Comparison of ENCODE assay signal across 25 mouse cellular contexts in the genomic region with DNA sequence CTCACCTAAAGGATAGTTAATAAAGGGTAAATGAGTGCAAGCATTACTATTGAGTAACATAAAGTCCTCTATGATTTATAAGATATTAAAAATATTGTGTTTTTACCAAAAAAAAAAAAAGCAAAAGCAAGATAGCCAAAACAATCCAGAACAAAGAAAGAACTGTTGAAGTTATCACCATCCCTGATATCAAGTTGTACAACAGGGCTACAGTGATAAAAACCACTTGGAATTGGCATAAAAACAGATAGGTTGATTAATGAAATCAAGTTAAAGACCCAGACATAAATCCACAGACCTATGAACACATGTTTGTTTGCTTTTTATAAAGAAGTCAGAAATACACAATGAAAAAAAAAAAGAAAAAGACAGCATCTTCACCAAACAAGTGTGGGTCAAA.
"Had no signal": no experiment of that assay in that cellular context is flagged by ENCODE, and none has a peak within 500 bp of the region (broad histone marks: within the 10 kb centered on the region; RNA-seq: fewer than 3 reads in every experiment).

No protein-coding gene starts in this region.

- DNase-seq: cerebellum, adult 9-10 months; cerebellum, adult 9-11 months; cerebellum, postnatal 10 days; cerebellum, postnatal 14 days; cerebellum, postnatal 25 days; cerebellum, postnatal 36 days; embryo, embryonic 11 days; forebrain, postnatal 0 days; gastrocnemius, adult 2 months; gastrocnemius, postnatal 10 days; gastrocnemius, postnatal 14 days; gastrocnemius, postnatal 25 days; gastrocnemius, postnatal 36 days; heart, adult 11 months; heart, adult 18-20 months; heart, adult 2 months had no signal

- H3K9me3 ChIP-seq: embryonic facial prominence, embryonic 10.5 days; embryonic facial prominence, embryonic 12.5 days; embryonic facial prominence, embryonic 13.5 days; embryonic facial prominence, embryonic 15.5 days; forebrain, embryonic 10.5 days; forebrain, embryonic 12.5 days; forebrain, embryonic 13.5 days; forebrain, embryonic 15.5 days had no signal

- H3K27ac ChIP-seq: embryonic facial prominence, embryonic 10.5 days; embryonic facial prominence, embryonic 12.5 days; embryonic facial prominence, embryonic 13.5 days; embryonic facial prominence, embryonic 15.5 days; forebrain, embryonic 10.5 days; forebrain, embryonic 12.5 days; forebrain, embryonic 13.5 days; forebrain, embryonic 15.5 days; gastrocnemius, adult 2 months; heart, adult 2 months had no signal

- H3K36me3 ChIP-seq: embryonic facial prominence, embryonic 10.5 days; embryonic facial prominence, embryonic 12.5 days; embryonic facial prominence, embryonic 13.5 days; embryonic facial prominence, embryonic 15.5 days; forebrain, embryonic 10.5 days; forebrain, embryonic 12.5 days; forebrain, embryonic 15.5 days had no signal

- H3K27me3 ChIP-seq: embryonic facial prominence, embryonic 12.5 days; embryonic facial prominence, embryonic 13.5 days; embryonic facial prominence, embryonic 15.5 days; forebrain, embryonic 12.5 days; forebrain, embryonic 13.5 days; forebrain, embryonic 15.5 days had no signal

- H3K4me3 ChIP-seq: embryonic facial prominence, embryonic 10.5 days; embryonic facial prominence, embryonic 12.5 days; embryonic facial prominence, embryonic 13.5 days; embryonic facial prominence, embryonic 15.5 days; erythroblast, embryonic 14.5 days; forebrain, embryonic 10.5 days; forebrain, embryonic 12.5 days; forebrain, embryonic 13.5 days; forebrain, embryonic 15.5 days; gastrocnemius, adult 2 months; heart, adult 2 months had no signal

- H3K4me1 ChIP-seq: embryonic facial prominence, embryonic 12.5 days; embryonic facial prominence, embryonic 13.5 days; embryonic facial prominence, embryonic 15.5 days; forebrain, embryonic 12.5 days; forebrain, embryonic 13.5 days; forebrain, embryonic 15.5 days had no signal

- H3K9ac ChIP-seq: embryonic facial prominence, embryonic 12.5 days; embryonic facial prominence, embryonic 13.5 days; embryonic facial prominence, embryonic 15.5 days; forebrain, embryonic 12.5 days; forebrain, embryonic 13.5 days; forebrain, embryonic 15.5 days; forebrain, postnatal 0 days had no signal
